Mouse (Mus musculus): ENCODE results near the gene Fndc9. TPM values are rescaled to one million over a fixed set of nuclear protein-coding genes. Genes with fewer than 3 reads are reported as not detected.

The Fndc9 gene
- polyA plus RNA-seq, 1 experiment from 2014 or later: 12.5 TPM

GRCm38 (mm10) chr11:46211858-46212257 lies 23.5 kb upstream of the Fndc9 start:
- H3K4me1 ChIP-seq (ENCODE audit: control insufficient read depth, insufficient read depth, low read length): peaks cover 8% of the 10 kb centered on the region
- no peak overlapping the region for H3K4me2 ChIP-seq (ENCODE audit: low read length)
- peaks cover 14% of the 10 kb centered on the region for H3K36me3 ChIP-seq (ENCODE audit: control insufficient read depth, insufficient read depth, low read length)
- WGBS: 23% methylated on average over 3 of the region's 3 CpGs
- H3K9ac ChIP-seq (ENCODE audit: low read depth, low read length): no peak overlapping the region
- H3K27me3 ChIP-seq (ENCODE audit: control insufficient read depth, insufficient read depth, low read depth, low read length): no peaks in the 10 kb centered on the region
- no peak overlapping the region for H3K27ac ChIP-seq (ENCODE audit: low read length)
- ATAC-seq: no peak
- no peaks in the 10 kb centered on the region for H3K9me3 ChIP-seq (replicated peaks; ENCODE audit: control insufficient read depth, low read length, poor library complexity, severe bottlenecking)
- H3K4me3 ChIP-seq (ENCODE audit: low read depth, low read length): no peak overlapping the region

- Histone ChIP-seq H3K36me3 (ENCODE audit: control insufficient read depth, insufficient read depth, low read length) (peaks cover 2% of the 10 kb centered on the region; the same call in 1 of the 2 replicates), H3K27ac (ENCODE audit: low read length) (peak overlapping the region; percentile 38; the same call in 1 of the 2 replicates), H3K9me3 (replicated peaks; ENCODE audit: control insufficient read depth, low read length, poor library complexity, severe bottlenecking) (no peaks in the 10 kb centered on the region), H3K27me3 (ENCODE audit: control insufficient read depth, insufficient read depth, low read depth, low read length) (no peaks in the 10 kb centered on the region), H3K4me1 (ENCODE audit: control insufficient read depth, insufficient read depth, low read length) (peaks cover 22% of the 10 kb centered on the region), H3K4me3 (ENCODE audit: low read depth, low read length) (no peak overlapping the region), H3K9ac (ENCODE audit: low read depth, low read length) (no peak overlapping the region), H3K4me2 (ENCODE audit: low read length) (no peak overlapping the region)
- WGBS: 85% methylated on average over 5 of the region's 5 CpGs
- no peak for ATAC-seq
Measured at GRCm38 (mm10) chr11:46213844-46214243, 21.5 kb upstream of the Fndc9 start.

GRCm38 (mm10) chr11:46214368-46215230 lies 20.7 kb upstream of the Fndc9 start:
- no peak for ATAC-seq
- no peak overlapping the region for H3K4me2 ChIP-seq (ENCODE audit: low read length)
- H3K9ac ChIP-seq (ENCODE audit: low read depth, low read length): peak overlapping the region; percentile 8; the same call in 1 of the 2 replicates
- peak overlapping the region; percentile 63 for H3K27ac ChIP-seq (ENCODE audit: low read length)
- peaks cover 29% of the 10 kb centered on the region for H3K4me1 ChIP-seq (ENCODE audit: control insufficient read depth, insufficient read depth, low read length)
- WGBS: 79% methylated on average over 14 of the region's 14 CpGs
- peaks cover 2% of the 10 kb centered on the region; the same call in 1 of the 2 replicates for H3K36me3 ChIP-seq (ENCODE audit: control insufficient read depth, insufficient read depth, low read length)
- no peaks in the 10 kb centered on the region for H3K9me3 ChIP-seq (replicated peaks; ENCODE audit: control insufficient read depth, low read length, poor library complexity, severe bottlenecking)
- no peaks in the 10 kb centered on the region for H3K27me3 ChIP-seq (ENCODE audit: control insufficient read depth, insufficient read depth, low read depth, low read length)
- H3K4me3 ChIP-seq (ENCODE audit: low read depth, low read length): no peak overlapping the region

- H3K4me1 ChIP-seq (ENCODE audit: control insufficient read depth, insufficient read depth, low read length): peaks cover 37% of the 10 kb centered on the region
- no peak overlapping the region for H3K9ac ChIP-seq (ENCODE audit: low read depth, low read length)
- H3K4me3 ChIP-seq (ENCODE audit: low read depth, low read length): no peak overlapping the region
- peak; percentile 40 for ATAC-seq
- H3K9me3 ChIP-seq (replicated peaks; ENCODE audit: control insufficient read depth, low read length, poor library complexity, severe bottlenecking): no peaks in the 10 kb centered on the region
- H3K36me3 ChIP-seq (ENCODE audit: control insufficient read depth, insufficient read depth, low read length): peaks cover 2% of the 10 kb centered on the region; the same call in 1 of the 2 replicates
- peak overlapping the region; percentile 75 for H3K27ac ChIP-seq (ENCODE audit: low read length)
- H3K27me3 ChIP-seq (ENCODE audit: control insufficient read depth, insufficient read depth, low read depth, low read length): no peaks in the 10 kb centered on the region
- 16% methylated on average over 3 of the region's 3 CpGs for WGBS
- no peak overlapping the region for H3K4me2 ChIP-seq (ENCODE audit: low read length)
Measured at GRCm38 (mm10) chr11:46215354-46215753, 20.0 kb upstream of the Fndc9 start.

GRCm38 (mm10) chr11:46216669-46217068 lies 18.7 kb upstream of the Fndc9 start:
- Histone ChIP-seq H3K4me1 (ENCODE audit: control insufficient read depth, insufficient read depth, low read length) (peaks cover 39% of the 10 kb centered on the region), H3K27me3 (ENCODE audit: control insufficient read depth, insufficient read depth, low read depth, low read length) (no peaks in the 10 kb centered on the region), H3K9me3 (replicated peaks; ENCODE audit: control insufficient read depth, low read length, poor library complexity, severe bottlenecking) (no peaks in the 10 kb centered on the region), H3K36me3 (ENCODE audit: control insufficient read depth, insufficient read depth, low read length) (peaks cover 6% of the 10 kb centered on the region; the same call in 1 of the 2 replicates), H3K4me3 (ENCODE audit: low read depth, low read length) (no peak overlapping the region), H3K4me2 (ENCODE audit: low read length) (no peak overlapping the region), H3K27ac (ENCODE audit: low read length) (no peak overlapping the region), H3K9ac (ENCODE audit: low read depth, low read length) (no peak overlapping the region)
- ATAC-seq: no peak
- WGBS: 74% methylated on average over 7 of the region's 7 CpGs

- H3K4me2 ChIP-seq (ENCODE audit: low read length): no peak overlapping the region
- H3K4me3 ChIP-seq (ENCODE audit: low read depth, low read length): no peak overlapping the region
- ATAC-seq: no peak
- H3K4me1 ChIP-seq (ENCODE audit: control insufficient read depth, insufficient read depth, low read length): peaks cover 39% of the 10 kb centered on the region
- peaks cover 14% of the 10 kb centered on the region; the same call in 1 of the 2 replicates for H3K36me3 ChIP-seq (ENCODE audit: control insufficient read depth, insufficient read depth, low read length)
- H3K27me3 ChIP-seq (ENCODE audit: control insufficient read depth, insufficient read depth, low read depth, low read length): no peaks in the 10 kb centered on the region
- H3K27ac ChIP-seq (ENCODE audit: low read length): peak overlapping the region; percentile 93
- H3K9ac ChIP-seq (ENCODE audit: low read depth, low read length): no peak overlapping the region
- 78% methylated on average over 9 of the region's 9 CpGs for WGBS
- no peaks in the 10 kb centered on the region for H3K9me3 ChIP-seq (replicated peaks; ENCODE audit: control insufficient read depth, low read length, poor library complexity, severe bottlenecking)
Measured at GRCm38 (mm10) chr11:46217686-46218085, 17.6 kb upstream of the Fndc9 start.

- no peaks in the 10 kb centered on the region for H3K9me3 ChIP-seq (replicated peaks; ENCODE audit: control insufficient read depth, low read length, poor library complexity, severe bottlenecking)
- peaks cover 14% of the 10 kb centered on the region; the same call in 1 of the 2 replicates for H3K36me3 ChIP-seq (ENCODE audit: control insufficient read depth, insufficient read depth, low read length)
- no peak overlapping the region; the same call in 1 of the 2 replicates for H3K4me2 ChIP-seq (ENCODE audit: low read length)
- peak overlapping the region; percentile 44; the same call in 1 of the 2 replicates for H3K9ac ChIP-seq (ENCODE audit: low read depth, low read length)
- H3K4me3 ChIP-seq (ENCODE audit: low read depth, low read length): no peak overlapping the region
- no peaks in the 10 kb centered on the region for H3K27me3 ChIP-seq (ENCODE audit: control insufficient read depth, insufficient read depth, low read depth, low read length)
- peaks cover 39% of the 10 kb centered on the region for H3K4me1 ChIP-seq (ENCODE audit: control insufficient read depth, insufficient read depth, low read length)
- WGBS: 10% methylated on average over 5 of the region's 5 CpGs
- H3K27ac ChIP-seq (ENCODE audit: low read length): peak overlapping the region; percentile 93
- peak; percentile 79 for ATAC-seq
Measured at GRCm38 (mm10) chr11:46218584-46218983, 16.7 kb upstream of the Fndc9 start.

GRCm38 (mm10) chr11:46219380-46219779 lies 16.0 kb upstream of the Fndc9 start:
- Histone ChIP-seq H3K9me3 (replicated peaks; ENCODE audit: control insufficient read depth, low read length, poor library complexity, severe bottlenecking) (no peaks in the 10 kb centered on the region), H3K36me3 (ENCODE audit: control insufficient read depth, insufficient read depth, low read length) (peaks cover 18% of the 10 kb centered on the region), H3K27ac (ENCODE audit: low read length) (peak overlapping the region; percentile 93), H3K4me1 (ENCODE audit: control insufficient read depth, insufficient read depth, low read length) (peaks cover 39% of the 10 kb centered on the region), H3K4me3 (ENCODE audit: low read depth, low read length) (no peak overlapping the region), H3K4me2 (ENCODE audit: low read length) (no peak overlapping the region), H3K9ac (ENCODE audit: low read depth, low read length) (no peak overlapping the region), H3K27me3 (ENCODE audit: control insufficient read depth, insufficient read depth, low read depth, low read length) (no peaks in the 10 kb centered on the region)
- ATAC-seq: peak; percentile 3; the same call in 1 of the 2 replicates
- 71% methylated on average over 9 of the region's 9 CpGs for whole genome bisulfite sequencing

- H3K9me3 ChIP-seq (replicated peaks; ENCODE audit: control insufficient read depth, low read length, poor library complexity, severe bottlenecking): no peaks in the 10 kb centered on the region
- 0 out of 2 replicates have a peak, but pooled peaks have one; percentile 12 for ATAC-seq
- H3K4me2 ChIP-seq (ENCODE audit: low read length): no peak overlapping the region
- 42% methylated on average over 2 of the region's 2 CpGs for WGBS
- H3K4me3 ChIP-seq (ENCODE audit: low read depth, low read length): no peak overlapping the region
- H3K4me1 ChIP-seq (ENCODE audit: control insufficient read depth, insufficient read depth, low read length): peaks cover 35% of the 10 kb centered on the region
- peaks cover 18% of the 10 kb centered on the region for H3K36me3 ChIP-seq (ENCODE audit: control insufficient read depth, insufficient read depth, low read length)
- H3K9ac ChIP-seq (ENCODE audit: low read depth, low read length): no peak overlapping the region
- no peaks in the 10 kb centered on the region for H3K27me3 ChIP-seq (ENCODE audit: control insufficient read depth, insufficient read depth, low read depth, low read length)
- H3K27ac ChIP-seq (ENCODE audit: low read length): peak overlapping the region; percentile 93
Measured at GRCm38 (mm10) chr11:46220211-46220610, 15.1 kb upstream of the Fndc9 start.
